Mouse (Mus musculus): ENCODE results near the gene Elmo3.

The Elmo3 gene

DNA sequence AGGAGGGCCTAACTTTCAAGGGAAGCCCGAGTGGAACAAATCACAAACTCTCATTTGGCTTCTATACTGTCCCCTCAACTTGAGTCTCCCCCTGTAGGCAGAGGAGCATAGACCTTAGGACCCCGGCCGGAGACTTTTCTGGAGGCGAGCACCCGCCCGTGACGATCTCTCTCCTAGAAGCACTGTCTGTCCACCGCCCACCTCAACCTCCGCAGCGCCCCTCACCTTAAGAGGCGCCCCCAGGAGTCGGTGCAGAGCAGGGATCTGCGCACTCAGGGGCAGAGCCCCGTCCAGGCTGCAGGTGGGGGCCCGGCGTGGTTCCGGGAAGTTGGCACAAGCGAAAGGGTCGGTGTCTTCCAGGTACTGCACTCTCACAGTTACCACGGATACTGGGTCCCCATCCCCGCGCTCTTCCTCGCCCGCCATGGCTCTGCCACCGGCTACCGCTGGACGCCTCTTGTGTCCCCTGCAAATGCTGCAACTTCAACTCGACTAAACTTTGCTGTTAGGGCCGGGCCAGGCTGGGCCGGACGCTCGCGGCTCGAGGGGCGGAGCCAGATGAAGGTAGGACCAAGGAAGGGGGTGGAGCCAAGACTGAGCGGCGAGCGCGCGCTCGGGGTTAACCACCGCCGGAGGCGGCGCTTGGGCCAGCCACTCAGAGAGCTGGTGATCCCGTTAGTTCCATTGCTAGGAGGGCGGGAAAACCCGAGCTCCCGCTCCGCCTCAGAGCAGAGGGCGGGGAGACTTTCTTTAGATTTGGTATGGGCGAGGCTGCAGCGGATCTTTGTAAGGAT is 42.2 kb downstream of the Elmo3 start, which contains the start of gene Fhod1:
Gene Fhod1, minus strand, starts transcription at position 526 of the 794 bp plus-strand sequence.
- peak; percentile 82 for ATAC-seq (ENCODE audit: insufficient number of reproducible peaks, low FRiP score, low TSS enrichment)

DNA sequence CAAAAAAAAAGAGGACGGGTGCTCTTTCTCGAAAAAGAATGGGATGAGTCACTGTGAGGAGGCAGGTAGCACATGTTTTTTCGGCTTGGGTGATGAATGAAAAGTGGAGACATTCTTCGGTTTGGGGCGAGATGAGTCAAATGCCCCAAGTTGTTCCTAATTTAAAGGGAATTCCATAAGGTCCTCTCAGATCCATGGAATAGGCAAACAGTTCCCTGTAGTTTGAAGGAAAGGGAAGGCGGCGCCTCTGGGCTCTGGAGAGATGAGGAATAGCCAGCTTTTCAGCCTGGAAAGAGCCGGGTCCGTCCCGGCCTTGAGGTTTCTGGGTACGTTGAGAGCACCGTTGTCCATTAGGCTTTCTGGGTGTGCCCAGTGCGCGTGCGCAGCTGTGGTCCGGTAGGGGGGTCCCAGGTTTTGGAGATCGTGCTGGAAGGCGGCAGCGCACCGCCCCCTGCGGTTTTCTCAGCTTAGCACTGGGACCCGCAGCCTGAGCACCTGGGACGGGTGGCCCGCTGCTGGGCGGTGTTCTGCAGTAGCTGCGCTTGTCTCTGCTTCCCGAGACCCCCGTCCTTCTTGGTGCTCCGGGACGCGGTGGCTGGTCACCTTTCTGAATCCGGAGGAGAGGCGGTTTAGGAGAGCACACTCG is 43.2 kb downstream of the Elmo3 start, which contains the start of gene Slc9a5:
Gene Slc9a5, plus strand, starts transcription at position 394 of the 646 bp plus-strand sequence.
- ATAC-seq (ENCODE audit: insufficient number of reproducible peaks, low FRiP score, low TSS enrichment) = no peak

DNA sequence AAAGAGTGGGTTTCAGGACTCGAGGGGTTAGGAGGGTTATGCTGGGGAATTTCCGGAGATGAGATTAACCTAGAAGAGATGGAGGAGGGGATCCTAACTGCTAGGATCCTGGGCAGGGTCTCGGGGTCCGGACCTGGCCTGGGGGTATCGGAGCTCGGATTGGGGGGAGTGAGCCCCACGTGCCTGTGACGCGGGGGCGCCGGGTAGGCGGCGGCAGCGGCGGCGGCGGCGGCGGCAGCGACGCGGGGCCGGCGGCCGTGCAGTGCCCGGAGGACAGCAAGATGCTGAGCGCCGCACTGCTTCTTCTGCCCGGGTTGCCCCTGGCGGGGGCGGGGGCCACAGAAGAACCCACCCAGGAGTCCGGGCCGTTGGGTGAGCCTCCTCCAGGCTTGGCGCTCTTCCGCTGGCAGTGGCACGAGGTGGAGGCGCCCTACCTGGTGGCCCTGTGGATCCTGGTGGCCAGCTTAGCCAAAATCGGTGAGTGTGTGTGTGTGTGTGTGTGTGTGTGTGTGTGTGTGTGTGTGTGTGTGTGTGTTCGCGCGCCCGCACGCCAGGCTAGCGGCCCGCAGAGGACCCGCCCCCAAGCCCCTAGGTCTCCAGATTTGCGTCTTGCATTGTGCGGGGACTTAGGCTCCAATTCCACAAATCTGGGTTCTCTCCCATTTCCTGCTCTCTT is 43.8 kb downstream of the Elmo3 start:
- 0 out of 2 replicates have a peak, but pooled peaks have one; percentile 4 for ATAC-seq (ENCODE audit: insufficient number of reproducible peaks, low FRiP score, low TSS enrichment)

DNA sequence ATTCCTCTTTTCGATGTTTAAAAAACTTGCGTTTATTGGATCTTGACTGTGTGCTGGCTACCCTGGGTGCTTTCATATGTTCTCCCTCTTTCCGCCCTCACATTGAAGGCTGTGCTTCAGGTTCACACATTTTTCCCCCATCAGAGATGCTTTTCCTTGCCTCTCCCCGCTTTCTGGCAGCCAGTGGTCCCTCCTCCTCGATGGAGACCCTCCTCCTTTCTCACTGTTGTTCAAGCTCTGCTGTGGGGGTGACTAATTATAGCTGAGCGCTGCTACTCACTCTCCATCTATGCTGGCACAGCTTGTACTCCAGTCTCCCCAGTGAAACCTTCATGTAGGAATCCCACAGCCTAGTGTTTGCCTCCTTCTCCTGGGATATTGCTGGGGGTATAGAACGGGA is 44.8 kb downstream of the Elmo3 start:
- ATAC-seq (ENCODE audit: insufficient number of reproducible peaks, low FRiP score, low TSS enrichment) = no peak

DNA sequence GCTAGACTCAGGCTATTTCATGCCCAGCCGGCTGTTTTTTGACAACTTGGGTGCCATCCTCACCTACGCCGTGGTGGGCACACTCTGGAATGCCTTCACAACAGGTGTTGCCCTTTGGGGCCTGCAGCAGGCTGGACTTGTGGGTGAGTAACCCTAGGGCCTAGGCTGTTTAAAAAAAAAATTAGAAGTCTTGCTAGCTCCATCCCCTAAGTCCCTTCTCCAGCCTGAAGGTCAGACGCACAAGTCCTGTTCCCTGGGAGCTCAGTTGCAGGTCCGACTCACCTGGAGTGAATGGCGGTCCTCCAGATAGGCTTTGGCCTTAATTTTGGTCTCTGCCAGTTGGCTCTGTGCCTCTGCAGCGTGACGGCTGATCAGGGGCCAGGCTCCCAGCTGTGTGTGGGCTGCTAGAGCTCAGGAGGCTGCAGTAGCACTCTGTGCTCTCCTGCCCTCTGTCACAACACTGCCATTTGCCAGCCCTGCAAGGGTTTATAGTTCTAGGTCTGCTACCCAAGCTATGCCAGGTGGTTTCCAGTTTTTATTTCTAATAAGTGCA is 48.3 kb downstream of the Elmo3 start:
- ATAC-seq (ENCODE audit: insufficient number of reproducible peaks, low FRiP score, low TSS enrichment) = no peak

DNA sequence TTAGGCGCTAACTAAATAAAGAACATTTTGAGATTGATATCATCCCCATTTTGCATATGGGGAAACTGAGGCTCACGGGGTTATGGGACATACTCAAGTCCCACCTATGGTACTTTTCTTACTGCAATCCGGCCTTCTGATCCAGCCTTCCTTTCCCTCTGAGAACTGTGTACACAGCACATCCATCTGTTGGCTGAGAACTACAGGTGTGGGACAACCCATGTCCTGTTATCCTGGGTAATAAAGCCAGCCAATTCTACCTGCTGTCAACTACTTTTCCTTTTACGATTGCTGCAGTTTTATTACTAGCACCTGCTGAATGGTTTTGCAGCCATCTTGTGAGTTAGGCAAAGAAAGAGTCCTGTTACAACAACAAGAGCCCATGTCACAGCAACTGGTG is 49.1 kb downstream of the Elmo3 start:
- no peak for ATAC-seq (ENCODE audit: insufficient number of reproducible peaks, low FRiP score, low TSS enrichment)

DNA sequence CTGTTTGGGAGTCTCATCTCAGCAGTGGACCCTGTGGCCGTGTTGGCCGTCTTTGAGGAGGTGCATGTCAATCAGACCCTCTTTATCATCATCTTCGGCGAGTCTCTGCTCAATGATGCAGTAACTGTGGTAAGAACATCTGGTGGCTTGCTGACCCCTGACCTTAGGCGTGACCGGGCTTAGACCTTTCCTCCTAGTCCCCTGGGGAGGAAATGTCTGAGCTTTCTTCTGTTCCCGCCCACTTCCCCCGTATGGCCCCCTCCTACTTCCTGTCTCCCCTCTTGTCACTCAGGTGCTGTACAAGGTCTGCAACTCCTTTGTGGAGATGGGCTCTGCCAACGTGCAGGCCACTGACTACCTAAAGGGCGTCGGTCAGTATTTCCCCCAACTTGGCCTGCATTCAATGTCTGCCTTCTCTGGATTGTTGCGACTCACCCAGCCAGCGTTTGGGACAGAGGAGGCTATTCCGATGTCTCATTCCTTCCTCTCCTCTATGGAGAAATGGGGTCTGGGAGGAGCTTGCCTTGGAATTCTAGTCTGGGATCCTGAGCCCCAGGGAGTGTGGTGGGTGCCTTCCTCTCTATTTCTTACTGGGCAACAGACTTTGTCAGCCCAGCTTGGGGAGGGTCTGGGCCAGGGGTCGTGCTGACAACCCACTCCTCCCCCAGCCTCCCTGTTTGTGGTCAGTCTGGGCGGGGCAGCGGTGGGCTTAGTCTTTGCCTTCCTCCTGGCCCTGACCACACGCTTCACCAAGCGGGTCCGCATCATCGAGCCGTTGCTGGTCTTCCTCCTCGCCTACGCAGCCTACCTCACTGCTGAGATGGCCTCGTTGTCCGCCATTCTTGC is 50.0 kb downstream of the Elmo3 start:
- no peak for ATAC-seq (ENCODE audit: insufficient number of reproducible peaks, low FRiP score, low TSS enrichment)

DNA sequence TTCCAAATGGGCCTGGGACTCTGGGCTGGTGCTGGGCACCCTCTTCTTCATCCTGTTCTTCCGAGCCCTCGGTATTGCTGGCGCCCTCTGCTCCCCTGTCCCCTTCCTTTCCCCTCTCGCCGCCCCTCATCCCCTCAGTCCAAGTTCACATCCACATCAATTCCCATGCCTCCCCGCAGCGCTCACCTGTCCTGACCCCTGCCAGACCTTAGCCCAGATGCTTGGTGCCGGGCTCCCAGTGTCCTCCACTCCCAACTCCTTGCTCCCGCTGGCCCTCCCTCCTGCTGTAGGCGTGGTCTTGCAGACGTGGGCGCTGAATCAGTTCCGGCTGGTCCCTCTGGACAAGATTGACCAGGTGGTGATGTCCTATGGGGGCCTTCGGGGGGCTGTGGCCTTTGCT is 51.3 kb downstream of the Elmo3 start:
- ATAC-seq (ENCODE audit: insufficient number of reproducible peaks, low FRiP score, low TSS enrichment) = no peak

DNA sequence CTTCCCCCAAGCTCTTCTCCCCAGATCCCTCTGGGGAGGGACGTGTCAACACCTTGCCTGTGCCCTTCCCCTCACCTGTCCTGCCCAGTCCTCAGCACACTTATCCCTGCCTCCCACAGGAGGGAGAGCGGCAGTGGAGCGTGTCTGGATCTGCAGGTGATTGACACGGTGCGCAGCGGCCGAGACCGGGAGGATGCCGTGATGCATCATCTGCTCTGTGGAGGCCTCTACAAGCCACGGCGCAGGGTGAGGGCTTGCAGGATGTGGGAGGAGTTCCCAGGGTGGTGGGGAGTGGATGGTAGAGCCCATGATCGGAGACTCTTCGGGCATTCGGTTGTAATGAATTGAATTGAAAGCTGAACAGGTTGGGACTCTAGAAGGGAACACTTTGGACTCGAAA is 53.8 kb downstream of the Elmo3 start:
- no peak for ATAC-seq (ENCODE audit: insufficient number of reproducible peaks, low FRiP score, low TSS enrichment)

DNA sequence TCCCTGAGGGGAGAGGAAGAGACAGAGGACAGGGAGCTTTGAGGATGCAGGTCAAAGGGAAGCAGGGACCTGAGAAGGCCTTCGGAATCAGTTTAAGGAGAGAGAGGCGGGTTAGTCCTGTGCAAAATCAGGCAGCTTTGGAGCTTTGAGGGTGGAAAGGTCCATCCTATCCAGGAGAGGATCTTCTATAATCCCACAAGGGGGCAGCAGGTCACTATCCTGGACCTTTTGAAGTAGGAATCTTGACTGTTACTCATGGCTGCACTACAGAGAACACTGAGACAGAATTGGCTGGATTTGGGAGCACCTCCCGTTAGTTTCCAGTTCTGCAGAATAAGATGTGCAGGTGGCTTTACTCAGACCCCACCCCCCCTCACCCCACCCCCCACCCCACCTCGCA is 54.2 kb downstream of the Elmo3 start:
- ATAC-seq (ENCODE audit: insufficient number of reproducible peaks, low FRiP score, low TSS enrichment) = no peak

Data from cerebellum, adult (tissue).